Mouse (Mus musculus) liver, embryonic 12.5 days (tissue): ENCODE results near the gene Mmp12. TPM values are rescaled to one million over a fixed set of nuclear protein-coding genes. Genes with fewer than 3 reads are reported as not detected.
"Not testable (repeated sequence)": the region's sequence is repeated elsewhere in the genome, so short reads cannot be mapped to it uniquely, and the experiment has no call there.

Experiments used
- ATAC-seq: fragments of 200-750 bp; cut with Nextera tagmentation; 2 replicates; pipeline ENCODE4 v1.8.0; 2017; ENCODE audit warnings: moderate number of reproducible peaks, mild to moderate bottlenecking, moderate library complexity
- H3K27ac ChIP-seq: fragments of 300-500 bp; sonication (generic); 2 replicates; pipeline ENCODE4 v1.5.1; 2016; ENCODE audit warnings: mild to moderate bottlenecking
- H3K27me3 ChIP-seq: fragments of 300-500 bp; sonication (generic); replicated peaks from 2 replicates; pipeline ENCODE4 v1.6.1; 2016; ENCODE audit warnings: mild to moderate bottlenecking, moderate library complexity
- H3K36me3 ChIP-seq: fragments of 300-500 bp; sonication (generic); 2 replicates; pipeline ENCODE4 v1.6.1; 2016; ENCODE audit warnings: mild to moderate bottlenecking, moderate library complexity
- H3K4me1 ChIP-seq: fragments of 300-500 bp; sonication (generic); 2 replicates; pipeline ENCODE4 v1.6.1; 2016
- H3K4me2 ChIP-seq: fragments of 300-500 bp; sonication (generic); 2 replicates; pipeline ENCODE4 v1.6.1; 2016; ENCODE audit warnings: mild to moderate bottlenecking, moderate library complexity
- H3K4me3 ChIP-seq: fragments of 300-500 bp; sonication (generic); 2 replicates; pipeline ENCODE4 v1.5.1; 2016; ENCODE audit warnings: mild to moderate bottlenecking, moderate library complexity
- H3K9ac ChIP-seq: fragments of 300-500 bp; sonication (generic); 2 replicates; pipeline ENCODE4 v1.6.1; 2016; ENCODE audit warnings: mild to moderate bottlenecking, moderate library complexity
- H3K9me3 ChIP-seq: fragments of 300-500 bp; sonication (generic); replicated peaks from 2 replicates; pipeline ENCODE4 v1.6.1; 2016; ENCODE audit warnings: mild to moderate bottlenecking, moderate library complexity
- WGBS: fragments of 180-500 bp; shearing (Covaris S2); methylation state at CpG from one replicate; pipeline ENCODE4 v1.1.7; 2016; ENCODE audit not compliant: insufficient replicate concordance; 5-methylcytosine and 5-hydroxymethylcytosine counted together
- polyA plus RNA-seq: library from polyadenylated mRNA; unstranded; fragments of >200 nt; fragmentation: Nextera tagmentation; extraction: Ambion mirVana; gene quantifications from 2 replicates; pipeline ENCODE4 v1.2.1, GENCODE M21; 2016

The Mmp12 gene
- 0.23 TPM in 1 of 2 replicates, not detected in the other for polyA plus RNA-seq

GRCm38 (mm10) chr9:7344107-7344506, at the start of gene Mmp12:
Mmp12 (plus strand) TSS chr9:7344381.
- Histone ChIP-seq H3K27me3 (no peaks in the 10 kb centered on the region), H3K4me3 (no peak within 1 kb of the TSS), H3K36me3 (no peaks in the 10 kb centered on the region), H3K9ac (no peak within 1 kb of the TSS), H3K9me3 (no peaks in the 10 kb centered on the region), H3K27ac (no peak within 1 kb of the TSS), H3K4me1 (no peaks in the 10 kb centered on the region), H3K4me2 (no peak within 1 kb of the TSS)
- no peak for ATAC-seq

GRCm38 (mm10) chr9:7331847-7332246, 12.3 kb upstream of the Mmp12 start:
- Histone ChIP-seq H3K4me1 (no peaks in the 10 kb centered on the region), H3K4me2 (no peak overlapping the region), H3K9me3 (no peaks in the 10 kb centered on the region), H3K27ac (no peak overlapping the region), H3K4me3 (no peak overlapping the region), H3K36me3 (no peaks in the 10 kb centered on the region), H3K27me3 (no peaks in the 10 kb centered on the region), H3K9ac (no peak overlapping the region)
- no peak for ATAC-seq

- Histone ChIP-seq H3K4me3 (no peak overlapping the region), H3K36me3 (no peaks in the 10 kb centered on the region), H3K27ac (no peak overlapping the region), H3K27me3 (no peaks in the 10 kb centered on the region), H3K4me1 (no peaks in the 10 kb centered on the region), H3K4me2 (no peak overlapping the region), H3K9ac (no peak overlapping the region), H3K9me3 (no peaks in the 10 kb centered on the region)
- 74% methylated on average over 5 of the region's 6 CpGs for whole genome bisulfite sequencing
- no peak for ATAC-seq
Observed at GRCm38 (mm10) chr9:7335766-7336680, 8.2 kb upstream of the Mmp12 start.

- no peaks in the 10 kb centered on the region for H3K36me3 ChIP-seq
Observed at GRCm38 (mm10) chr9:7336740-7337483, 7.3 kb upstream of the Mmp12 start.

DNA sequence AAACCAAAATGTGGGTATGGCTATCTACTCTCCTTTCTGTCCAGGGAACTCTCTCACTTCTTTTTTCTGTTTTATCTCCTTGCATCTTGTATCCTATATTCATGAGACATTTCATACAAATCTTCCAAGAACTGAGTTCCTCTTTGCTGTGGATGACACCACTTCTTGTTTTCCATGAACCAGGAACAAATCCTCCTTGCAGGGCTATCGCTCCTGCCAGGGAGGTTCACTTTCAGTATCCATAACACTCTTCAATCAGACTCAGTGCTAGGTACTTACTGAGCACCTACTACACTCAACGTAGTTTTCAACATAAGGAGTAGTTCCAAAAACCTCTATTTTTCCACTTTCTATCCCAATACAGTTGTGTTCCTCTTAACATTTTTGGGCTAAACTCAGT, 1.3 kb downstream of the Mmp12 start:
- no peaks in the 10 kb centered on the region for H3K9me3 ChIP-seq
- WGBS: 61% methylated on average over 2 of the region's 2 CpGs
- no peaks in the 10 kb centered on the region for H3K4me1 ChIP-seq
- H3K4me2 ChIP-seq: no peak overlapping the region
- H3K36me3 ChIP-seq: no peaks in the 10 kb centered on the region
- H3K4me3 ChIP-seq: no peak overlapping the region
- H3K9ac ChIP-seq: no peak overlapping the region
- H3K27ac ChIP-seq: no peak overlapping the region
- H3K27me3 ChIP-seq: no peaks in the 10 kb centered on the region
- ATAC-seq: no peak

More at GRCm38 (mm10) chr9:7336740-7337483, 7.3 kb upstream of the Mmp12 start:
- Histone ChIP-seq H3K4me3 (no peak overlapping the region), H3K27me3 (no peaks in the 10 kb centered on the region), H3K27ac (no peak overlapping the region), H3K9me3 (no peaks in the 10 kb centered on the region), H3K4me1 (no peaks in the 10 kb centered on the region), H3K4me2 (no peak overlapping the region), H3K9ac (no peak overlapping the region)
- no peak for ATAC-seq

DNA sequence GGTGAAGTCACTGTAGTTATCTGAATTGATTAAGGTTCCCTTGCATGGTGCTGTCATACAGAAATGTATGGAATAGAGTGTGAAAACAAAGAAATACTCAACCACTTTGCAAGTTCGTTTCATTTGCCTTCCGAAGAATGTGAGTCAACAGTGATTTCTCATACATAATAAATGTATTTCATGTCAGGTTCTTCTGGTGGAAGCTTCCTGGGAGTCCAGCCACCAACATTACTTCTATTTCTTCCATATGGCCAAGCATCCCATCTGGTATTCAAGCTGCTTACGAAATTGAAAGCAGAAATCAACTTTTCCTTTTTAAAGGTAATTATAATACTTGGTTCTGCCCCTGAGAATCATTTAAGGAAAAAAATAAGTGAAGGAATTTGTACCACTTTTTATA, 10.4 kb downstream of the Mmp12 start:
- no peaks in the 10 kb centered on the region for H3K27me3 ChIP-seq
- no peaks in the 10 kb centered on the region for H3K36me3 ChIP-seq
- no peaks in the 10 kb centered on the region for H3K9me3 ChIP-seq
- H3K27ac ChIP-seq: no peak overlapping the region
- H3K4me3 ChIP-seq: no peak overlapping the region
- no peak overlapping the region for H3K9ac ChIP-seq
- H3K4me1 ChIP-seq: no peaks in the 10 kb centered on the region
- no peak for ATAC-seq
- H3K4me2 ChIP-seq: no peak overlapping the region
- WGBS: 67% methylated on average over 3 of the region's 3 CpGs

DNA sequence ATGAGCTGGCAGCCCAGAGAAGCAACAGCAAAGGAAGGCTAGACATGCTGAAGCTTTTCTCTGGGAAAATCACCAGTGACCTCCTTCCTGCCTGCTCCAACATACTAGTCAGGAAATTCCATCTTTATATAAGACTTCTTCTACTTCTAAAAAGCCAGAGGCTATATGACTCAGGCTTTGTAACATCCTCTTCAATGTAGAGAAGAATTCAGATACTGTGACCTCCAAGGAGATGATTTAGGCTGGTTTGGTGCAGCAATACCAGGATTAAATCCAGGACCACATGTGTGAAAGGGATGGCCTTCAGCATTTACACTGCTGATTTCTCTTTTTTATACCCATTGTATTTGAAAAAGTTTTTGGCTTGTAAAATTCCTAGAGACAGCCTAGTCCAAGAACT, 43.8 kb downstream of the Mmp12 start, which contains the start of gene Mmp1b:
TSS of gene Mmp1b (minus strand) at position 101 of the 400 bp plus-strand sequence.
- Histone ChIP-seq H3K4me2 (no peak within 1 kb of the TSS), H3K27me3 (no peaks in the 10 kb centered on the region), H3K36me3 (no peaks in the 10 kb centered on the region), H3K27ac (no peak within 1 kb of the TSS), H3K4me1 (no peaks in the 10 kb centered on the region), H3K9me3 (no peaks in the 10 kb centered on the region), H3K9ac (no peak within 1 kb of the TSS), H3K4me3 (no peak within 1 kb of the TSS)
- no peak for ATAC-seq

DNA sequence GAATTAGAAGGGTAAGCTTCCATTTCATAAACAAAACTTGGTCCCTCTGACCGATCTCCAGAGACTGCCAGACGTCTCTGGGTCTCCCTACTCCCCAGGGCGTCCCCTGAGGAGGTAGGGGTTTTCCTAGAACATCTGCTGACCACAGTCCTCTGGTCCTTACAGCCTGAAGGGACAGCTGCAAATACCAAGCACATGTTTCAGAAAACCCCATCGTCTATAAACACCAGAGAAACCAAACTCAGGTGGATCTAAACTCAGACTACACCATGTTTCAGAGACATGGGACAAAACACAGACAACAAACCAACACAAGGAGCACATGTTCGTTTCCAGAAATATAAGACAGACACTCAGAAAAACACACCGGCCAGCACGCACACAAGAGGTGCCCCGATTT, 52.4 kb downstream of the Mmp12 start:
- not testable (repeated sequence) for H3K4me3 ChIP-seq, H3K4me1 ChIP-seq, H3K27me3 ChIP-seq, ATAC-seq, H3K9ac ChIP-seq, H3K36me3 ChIP-seq, H3K27ac ChIP-seq, H3K4me2 ChIP-seq, H3K9me3 ChIP-seq
- WGBS: 63% methylated on average over 8 of the region's 8 CpGs

Other genes starting within 250 kb of the Mmp12 start
- 3.6 TPM in 2 replicates for gene Dync2h1, start 159.9 kb upstream of the Mmp12 start, polyA plus RNA-seq
- gene Dcun1d5, start 159.9 kb upstream of the Mmp12 start, polyA plus RNA-seq: 111 and 113 TPM in 2 replicates
- 0.06 TPM in 1 of 2 replicates, not detected in the other for gene Mmp13, start 71.9 kb upstream of the Mmp12 start, polyA plus RNA-seq
- gene Mmp1b, start 43.7 kb downstream of the Mmp12 start, polyA plus RNA-seq: not detected in 2 replicates
- gene Mmp3, start 101.4 kb downstream of the Mmp12 start, polyA plus RNA-seq: not detected in 2 replicates
- not detected in 2 replicates for gene Mmp10, start 158.0 kb downstream of the Mmp12 start, polyA plus RNA-seq
- 1.1 and 1.2 TPM in 2 replicates for gene Mmp8, start 214.1 kb downstream of the Mmp12 start, polyA plus RNA-seq
- 0.06 TPM in 1 of 2 replicates, not detected in the other for gene Mmp27, start 227.0 kb downstream of the Mmp12 start, polyA plus RNA-seq